ENCODE assay signal across 17 mouse cellular contexts in the genomic region with DNA sequence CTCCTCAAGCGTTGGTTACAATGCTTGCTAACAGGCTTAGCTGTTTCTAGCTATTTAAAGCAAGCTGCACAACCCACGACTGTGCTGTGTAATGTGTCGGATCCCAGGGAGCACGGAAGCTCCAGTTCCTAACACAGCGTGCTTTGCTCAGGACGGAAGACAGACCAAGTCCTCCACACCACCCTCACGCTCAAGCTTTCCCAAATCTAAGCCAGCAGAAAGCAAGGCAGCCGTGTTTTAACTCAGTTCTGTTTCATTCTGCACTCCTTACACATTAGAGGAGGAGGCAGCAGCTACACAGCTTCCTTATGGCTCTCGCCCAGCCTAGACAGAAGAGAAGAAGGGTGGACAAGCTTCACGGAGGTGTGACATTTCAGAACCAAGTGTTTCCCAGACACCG.
A peak's percentile ranks its signal among the peaks of the same experiment; 100 is the strongest.
DNase-seq lines count a peak whose midpoint lies in the region; ATAC-seq and TF ChIP-seq lines count a peak whose summit lies in the region.
"Had no signal": no experiment of that assay in that cellular context is flagged by ENCODE, and none has a peak within 500 bp of the region (broad histone marks: within the 10 kb centered on the region; RNA-seq: fewer than 3 reads in every experiment).

No protein-coding gene starts in this region.

- peak overlapping the region; percentile 30 for H3K4me2 ChIP-seq in heart, embryonic 16.5 days (ENCODE audit: low read depth, low read length)
- H3K4me2 ChIP-seq: liver, embryonic 12.5 days; lung, embryonic 15.5 days had no signal

- H3K4me1 ChIP-seq in heart, embryonic 16.5 days (ENCODE audit: control insufficient read depth, insufficient read depth, low read length) = peaks cover 16% of the 10 kb centered on the region
- no peaks in the 10 kb centered on the region; the same call in 1 of the 2 replicates for H3K4me1 ChIP-seq in cortical plate, adult 2 months (ENCODE audit: control insufficient read depth, insufficient read depth, low read length)
- peaks cover 7% of the 10 kb centered on the region for H3K4me1 ChIP-seq in olfactory bulb, adult 2 months (ENCODE audit: control insufficient read depth, insufficient read depth, low read length)
- H3K4me1 ChIP-seq: liver, embryonic 12.5 days; lung, embryonic 15.5 days had no signal

- WGBS in heart, embryonic 16.5 days = 50% methylated on average over 11 of the region's 11 CpGs
- 43% methylated on average over 11 of the region's 11 CpGs for WGBS in olfactory bulb, adult 2 months

- no peak for DNase-seq in heart, adult 8-10 months (ENCODE audit: low spot score)
- peak; percentile 48 to 61 for DNase-seq in frontal cortex, postnatal 36 days (ENCODE audit: low spot score in 2 of 2)
- DNase-seq in cerebellum, postnatal 25 days = no peak
- no peak for DNase-seq in spleen, postnatal 36 days (ENCODE audit: low spot score in 2 of 2)
- DNase-seq: adrenal gland, adult 8-10 months; cerebellum, adult 8-10 months; embryo, embryonic 11 days; gastrocnemius, postnatal 10 days; midbrain, embryonic 14.5 days; thymus, postnatal 14 days had no signal

- H3K27ac ChIP-seq in heart, embryonic 16.5 days (ENCODE audit: low read length) = peak overlapping the region; percentile 73
- H3K27ac ChIP-seq in cortical plate, adult 2 months (ENCODE audit: insufficient read depth, low read length) = no peak overlapping the region
- H3K27ac ChIP-seq in olfactory bulb, adult 2 months (ENCODE audit: insufficient read depth, low read depth, low read length) = peak overlapping the region; percentile 7; the same call in 1 of the 2 replicates
- H3K27ac ChIP-seq: liver, embryonic 12.5 days; lung, embryonic 15.5 days had no signal

- no peak for TF ChIP-seq CTCF in cortical plate, adult 2 months (IDR thresholded peaks at IDR 0.05; ENCODE audit: extremely low read depth, insufficient read depth, low read length)
- no peak for TF ChIP-seq CTCF in olfactory bulb, adult 2 months (IDR thresholded peaks at IDR 0.05; ENCODE audit: insufficient read depth, low read depth, low read length)

- H3K27me3 ChIP-seq in heart, embryonic 16.5 days (ENCODE audit: control insufficient read depth, insufficient read depth, low read length) = no peaks in the 10 kb centered on the region
- H3K27me3 ChIP-seq: liver, embryonic 12.5 days; lung, embryonic 15.5 days had no signal

- peak; percentile 68 for TF ChIP-seq POLR2A in cortical plate, adult 2 months (IDR thresholded peaks at IDR 0.05; ENCODE audit: extremely low read depth, insufficient read depth, low read length)
- TF ChIP-seq POLR2A in olfactory bulb, adult 2 months (IDR thresholded peaks at IDR 0.05; ENCODE audit: insufficient read depth, low read depth, low read length) = no peak

- H3K4me3 ChIP-seq in heart, embryonic 16.5 days (ENCODE audit: low read length) = no peak overlapping the region
- H3K4me3 ChIP-seq in cortical plate, adult 2 months (ENCODE audit: insufficient read depth, low read length) = no peak overlapping the region
- 0 out of 2 replicates have a peak overlapping the region, but pooled peaks have one; percentile 17 for H3K4me3 ChIP-seq in olfactory bulb, adult 2 months (ENCODE audit: insufficient read depth, low read depth, low read length)
- H3K4me3 ChIP-seq: liver, embryonic 12.5 days; lung, embryonic 15.5 days had no signal

- H3K36me3 ChIP-seq in heart, embryonic 16.5 days (ENCODE audit: control insufficient read depth, insufficient read depth) = peaks cover 7% of the 10 kb centered on the region

- no peaks in the 10 kb centered on the region for H3K9me3 ChIP-seq in heart, embryonic 16.5 days (replicated peaks; ENCODE audit: control insufficient read depth, low read length)
- H3K9me3 ChIP-seq: liver, embryonic 12.5 days; lung, embryonic 15.5 days had no signal

- peak overlapping the region; percentile 37; the same call in 1 of the 2 replicates for H3K9ac ChIP-seq in heart, embryonic 16.5 days (ENCODE audit: low read length)
- H3K9ac ChIP-seq: liver, embryonic 12.5 days; lung, embryonic 15.5 days had no signal

- peak; percentile 64 for ATAC-seq in heart, embryonic 16.5 days (replicated peaks; ENCODE audit: extremely low read depth, insufficient read depth, low FRiP score)
- ATAC-seq: CD4-positive, CD25-positive, alpha-beta regulatory T cell, adult 4 months; forebrain, embryonic 14.5 days; liver, embryonic 12.5 days had no signal

Comparison
In these comparisons a context has a peak if more than half of its experiments do, and no peak if none do; other contexts are left out.
1. DNase-seq: peak in frontal cortex, postnatal 36 days (2 of 2); none in heart, adult 8-10 months (single experiment), cerebellum, postnatal 25 days (0 of 2) and spleen, postnatal 36 days (0 of 2).